Mouse (Mus musculus): ENCODE data around the gene Chil5. TPM values are rescaled to one million over a fixed set of nuclear protein-coding genes. Genes with fewer than 3 reads are reported as not detected.
"Not testable (repeated sequence)": the region's sequence is repeated elsewhere in the genome, so short reads cannot be mapped to it uniquely, and the experiment has no call there.

Gene Chil5
- polyA plus RNA-seq, 1 experiment from 2014 or later, result 0.19 TPM

- Histone ChIP-seq H3K4me1 (0 out of 2 replicates have a peak, but pooled peaks cover 5% of the 10 kb centered on the region), H3K9ac (no peak overlapping the region), H3K27me3 (no peaks in the 10 kb centered on the region), H3K4me2 (peak overlapping the region; percentile 37), H3K4me3 (no peak overlapping the region), H3K27ac (no peak overlapping the region), H3K36me3 (no peaks in the 10 kb centered on the region), H3K9me3 (no peaks in the 10 kb centered on the region)
- no peak for ATAC-seq (ENCODE audit: borderline replicate concordance, extremely low read depth, low FRiP score, low TSS enrichment)
- WGBS, result 20% methylated on average over 11 of the region's 11 CpGs
Measured at GRCm38 (mm10) chr3:106000707-106001375, 31.8 kb downstream of the Chil5 start.

GRCm38 (mm10) chr3:105994730-105995129 is 37.9 kb downstream of the Chil5 start:
- H3K36me3 ChIP-seq, result no peaks in the 10 kb centered on the region
- no peak for ATAC-seq (ENCODE audit: borderline replicate concordance, extremely low read depth, low FRiP score, low TSS enrichment)
- WGBS, result 63% methylated on average over 2 of the region's 2 CpGs

GRCm38 (mm10) chr3:105991653-105992283 is 40.8 kb downstream of the Chil5 start:
- Histone ChIP-seq H3K27ac (no peak overlapping the region), H3K36me3 (no peaks in the 10 kb centered on the region), H3K9me3 (no peaks in the 10 kb centered on the region), H3K4me2 (no peak overlapping the region), H3K4me1 (no peaks in the 10 kb centered on the region), H3K9ac (no peak overlapping the region), H3K27me3 (no peaks in the 10 kb centered on the region), H3K4me3 (no peak overlapping the region)
- ATAC-seq (ENCODE audit: borderline replicate concordance, extremely low read depth, low FRiP score, low TSS enrichment), result no peak
- WGBS, result 22% methylated on average over 4 of the region's 4 CpGs

More at GRCm38 (mm10) chr3:105994730-105995129, 37.9 kb downstream of the Chil5 start:
- Histone ChIP-seq H3K27me3 (no peaks in the 10 kb centered on the region), H3K27ac (no peak overlapping the region), H3K4me1 (no peaks in the 10 kb centered on the region), H3K4me3 (no peak overlapping the region), H3K9ac (no peak overlapping the region), H3K4me2 (no peak overlapping the region), H3K9me3 (no peaks in the 10 kb centered on the region)

- H3K36me3 ChIP-seq; H3K9ac ChIP-seq; H3K27me3 ChIP-seq; H3K27ac ChIP-seq; H3K4me1 ChIP-seq; ATAC-seq (ENCODE audit: borderline replicate concordance, extremely low read depth, low FRiP score, low TSS enrichment); H3K4me3 ChIP-seq; H3K9me3 ChIP-seq; H3K4me2 ChIP-seq: not testable (repeated sequence)
- 57% methylated on average over 5 of the region's 5 CpGs for WGBS
Measured at GRCm38 (mm10) chr3:105989611-105990010, 43.0 kb downstream of the Chil5 start.

- Histone ChIP-seq H3K4me1 (no peaks in the 10 kb centered on the region), H3K36me3 (peaks cover 11% of the 10 kb centered on the region), H3K4me3 (no peak overlapping the region), H3K27ac (no peak overlapping the region), H3K9ac (no peak overlapping the region), H3K27me3 (no peaks in the 10 kb centered on the region), H3K4me2 (no peak overlapping the region), H3K9me3 (no peaks in the 10 kb centered on the region)
- 82% methylated on average over 2 of the region's 2 CpGs for WGBS
- ATAC-seq (ENCODE audit: borderline replicate concordance, extremely low read depth, low FRiP score, low TSS enrichment), result no peak
Measured at GRCm38 (mm10) chr3:105974174-105974573, 58.4 kb downstream of the Chil5 start.

GRCm38 (mm10) chr3:105973411-105973810 is 59.2 kb downstream of the Chil5 start, which contains the start of gene Ovgp1:
Gene Ovgp1, plus strand, starts transcription at chr3:105973711.
- H3K4me1 ChIP-seq, result no peaks in the 10 kb centered on the region
- H3K27me3 ChIP-seq, result no peaks in the 10 kb centered on the region
- H3K9ac ChIP-seq, result no peak within 1 kb of the TSS
- no peaks in the 10 kb centered on the region for H3K9me3 ChIP-seq
- 74% methylated on average over 3 of the region's 3 CpGs for WGBS
- H3K36me3 ChIP-seq, result peaks cover 19% of the 10 kb centered on the region
- no peak within 1 kb of the TSS for H3K4me3 ChIP-seq
- no peak for ATAC-seq (ENCODE audit: borderline replicate concordance, extremely low read depth, low FRiP score, low TSS enrichment)
- H3K4me2 ChIP-seq, result no peak within 1 kb of the TSS
- no peak within 1 kb of the TSS for H3K27ac ChIP-seq

- no peaks in the 10 kb centered on the region for H3K4me1 ChIP-seq
- H3K4me3 ChIP-seq, result no peak overlapping the region
- ATAC-seq (ENCODE audit: borderline replicate concordance, extremely low read depth, low FRiP score, low TSS enrichment), result no peak
- H3K27me3 ChIP-seq, result no peaks in the 10 kb centered on the region
- peaks cover 33% of the 10 kb centered on the region for H3K36me3 ChIP-seq
- H3K4me2 ChIP-seq, result no peak overlapping the region
- WGBS, result 77% methylated on average over 5 of the region's 5 CpGs
- no peak overlapping the region for H3K27ac ChIP-seq
- no peaks in the 10 kb centered on the region for H3K9me3 ChIP-seq
- H3K9ac ChIP-seq, result no peak overlapping the region
Measured at GRCm38 (mm10) chr3:105971831-105972446, 60.7 kb downstream of the Chil5 start.

Other genes with a start within 250 kb of the Chil5 start
- 122 and 125 TPM in 2 replicates for gene Rap1a, start 231.5 kb downstream of the Chil5 start, polyA plus RNA-seq (2015; fragmentation: Nextera tagmentation; extraction: Ambion mirVana)
- gene Adora3, start 162.0 kb downstream of the Chil5 start, polyA plus RNA-seq (2015; fragmentation: Nextera tagmentation; extraction: Ambion mirVana), result 0.14 and 0.21 TPM in 2 replicates
- gene Tmigd3, start 161.9 kb downstream of the Chil5 start, polyA plus RNA-seq (2015; fragmentation: Nextera tagmentation; extraction: Ambion mirVana), result 0.25 and 0.47 TPM in 2 replicates
- gene I830077J02Rik, start 100.2 kb downstream of the Chil5 start, polyA plus RNA-seq (2015; fragmentation: Nextera tagmentation; extraction: Ambion mirVana), result 0.82 and 0.93 TPM in 2 replicates
- gene Wdr77, start 73.4 kb downstream of the Chil5 start, polyA plus RNA-seq (2015; fragmentation: Nextera tagmentation; extraction: Ambion mirVana), result 127 and 133 TPM in 2 replicates
- gene Atp5f1, start 72.7 kb downstream of the Chil5 start, polyA plus RNA-seq (2015; fragmentation: Nextera tagmentation; extraction: Ambion mirVana), result 463 and 467 TPM in 2 replicates
- 1.3 and 1.7 TPM in 2 replicates for gene Ovgp1, start 59.1 kb downstream of the Chil5 start, polyA plus RNA-seq (2015; fragmentation: Nextera tagmentation; extraction: Ambion mirVana)
- gene Pifo, start 18.2 kb downstream of the Chil5 start, polyA plus RNA-seq (2015; fragmentation: Nextera tagmentation; extraction: Ambion mirVana), result 5.1 and 5.5 TPM in 2 replicates
- 0.30 and 0.42 TPM in 2 replicates for gene Chia1, start 80.4 kb upstream of the Chil5 start, polyA plus RNA-seq (2015; fragmentation: Nextera tagmentation; extraction: Ambion mirVana)
- 0.16 TPM in 1 of 2 replicates, not detected in the other for gene Chil3, start 134.8 kb upstream of the Chil5 start, polyA plus RNA-seq (2015; fragmentation: Nextera tagmentation; extraction: Ambion mirVana)
- gene Chil4, start 186.7 kb upstream of the Chil5 start, polyA plus RNA-seq (2015; fragmentation: Nextera tagmentation; extraction: Ambion mirVana), result 0.19 TPM in 1 of 2 replicates, not detected in the other

Data from lung, embryonic 15.5 days (tissue).